Mouse (Mus musculus): ENCODE measurements around the gene Auts2. TPM values are rescaled to one million over a fixed set of nuclear protein-coding genes. Genes with fewer than 3 reads are reported as not detected.

Auts2 gene
- polyA plus RNA-seq, 1 experiment from 2014 or later = 4.4 TPM

DNA sequence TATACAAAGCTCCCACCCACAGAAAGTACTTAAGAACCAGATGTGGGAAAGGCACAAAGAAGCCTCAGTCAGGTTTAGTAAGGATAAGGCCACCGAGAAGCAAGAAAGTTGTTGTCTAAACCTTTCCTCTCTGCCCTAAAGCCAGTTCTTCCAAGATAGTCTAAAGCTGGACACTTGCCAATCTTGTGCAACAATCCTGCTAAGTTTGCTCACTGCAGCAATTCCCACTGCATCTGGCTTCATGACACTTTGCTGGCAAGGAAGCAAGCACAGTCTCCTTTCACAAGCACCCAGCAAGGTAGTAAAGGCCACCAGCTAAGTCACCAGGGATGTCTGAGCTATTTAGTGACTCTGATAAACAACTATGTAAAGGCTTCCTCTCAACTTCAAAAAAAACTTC, 106.2 kb downstream of the Auts2 start:
- no peak for TF ChIP-seq EP300 (IDR thresholded peaks at IDR 0.05)
- TF ChIP-seq CTCF (IDR thresholded peaks at IDR 0.05) = no peak
- Histone ChIP-seq H3K4me1 (ENCODE audit: insufficient read depth, low read depth, low read length) (peaks cover 7% of the 10 kb centered on the region; the same call in 1 of the 2 replicates), H3K9ac (replicated peaks; ENCODE audit: low read depth) (no peak overlapping the region), H3K4me3 (ENCODE audit: low read depth, low read length) (no peak overlapping the region), H3K27ac (ENCODE audit: low read length) (no peak overlapping the region), H3K36me3 (ENCODE audit: insufficient read depth, low read length) (no peaks in the 10 kb centered on the region), H3K4me2 (replicated peaks; ENCODE audit: low read depth, low read length) (no peak overlapping the region), H3K27me3 (replicated peaks; ENCODE audit: insufficient read depth, low read length) (no peaks in the 10 kb centered on the region), H3K9me3 (ENCODE audit: low read length) (no peaks in the 10 kb centered on the region)
- WGBS = 5% methylated on average over 1 of the region's 1 CpGs
- peak; percentile 40; the same call in 1 of the 2 replicates for ATAC-seq
- DNase-seq (ENCODE audit: low spot score) = peak; percentile 90

- DNase-seq (ENCODE audit: low spot score) (no peak), ATAC-seq (no peak)
- 97% methylated on average over 2 of the region's 2 CpGs for WGBS
- no peak overlapping the region for H3K4me2 ChIP-seq (replicated peaks; ENCODE audit: low read depth, low read length)
- no peak overlapping the region for H3K27ac ChIP-seq (ENCODE audit: low read length)
- H3K9me3 ChIP-seq (ENCODE audit: low read length) = no peaks in the 10 kb centered on the region
- no peak overlapping the region for H3K4me3 ChIP-seq (ENCODE audit: low read depth, low read length)
- peaks cover 7% of the 10 kb centered on the region; the same call in 1 of the 2 replicates for H3K4me1 ChIP-seq (ENCODE audit: insufficient read depth, low read depth, low read length)
- no peaks in the 10 kb centered on the region for H3K27me3 ChIP-seq (replicated peaks; ENCODE audit: insufficient read depth, low read length)
- no peaks in the 10 kb centered on the region for H3K36me3 ChIP-seq (ENCODE audit: insufficient read depth, low read length)
- no peak for TF ChIP-seq EP300 (IDR thresholded peaks at IDR 0.05)
- TF ChIP-seq CTCF (IDR thresholded peaks at IDR 0.05) = no peak
- no peak overlapping the region for H3K9ac ChIP-seq (replicated peaks; ENCODE audit: low read depth)
These were observed 106.7 kb downstream of the Auts2 start for GRCm38 (mm10) chr5:132436473-132436872.

DNA sequence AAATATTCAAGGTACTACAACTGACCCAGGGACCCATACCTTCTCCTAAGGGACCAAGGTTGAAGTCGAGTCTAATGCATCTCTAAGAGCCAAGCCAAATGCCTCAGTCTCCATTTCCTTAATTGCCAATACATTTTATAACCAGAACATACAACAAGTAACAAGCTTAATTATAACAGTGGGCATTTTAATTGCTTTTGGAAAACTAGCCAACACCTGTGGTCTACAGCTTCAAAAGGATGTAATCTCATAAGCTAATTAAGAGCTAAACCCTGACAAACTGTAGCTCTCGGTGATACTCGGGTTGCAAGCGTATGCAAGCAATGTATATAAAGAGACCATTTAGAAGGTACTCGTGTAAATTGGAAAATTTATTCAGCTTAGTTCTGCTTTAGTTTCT, 107.7 kb downstream of the Auts2 start:
- no peak overlapping the region for H3K27ac ChIP-seq (ENCODE audit: low read length)
- no peak for ATAC-seq
- H3K4me1 ChIP-seq (ENCODE audit: insufficient read depth, low read depth, low read length) = peaks cover 7% of the 10 kb centered on the region; the same call in 1 of the 2 replicates
- no peaks in the 10 kb centered on the region for H3K9me3 ChIP-seq (ENCODE audit: low read length)
- no peaks in the 10 kb centered on the region for H3K27me3 ChIP-seq (replicated peaks; ENCODE audit: insufficient read depth, low read length)
- H3K4me2 ChIP-seq (replicated peaks; ENCODE audit: low read depth, low read length) = no peak overlapping the region
- TF ChIP-seq CTCF (IDR thresholded peaks at IDR 0.05) = no peak
- no peak for TF ChIP-seq EP300 (IDR thresholded peaks at IDR 0.05)
- WGBS = 89% methylated on average over 5 of the region's 5 CpGs
- H3K4me3 ChIP-seq (ENCODE audit: low read depth, low read length) = no peak overlapping the region
- H3K36me3 ChIP-seq (ENCODE audit: insufficient read depth, low read length) = no peaks in the 10 kb centered on the region
- no peak overlapping the region for H3K9ac ChIP-seq (replicated peaks; ENCODE audit: low read depth)
- no peak for DNase-seq (ENCODE audit: low spot score)

- peaks cover 7% of the 10 kb centered on the region; the same call in 1 of the 2 replicates for H3K4me1 ChIP-seq (ENCODE audit: insufficient read depth, low read depth, low read length)
- H3K9me3 ChIP-seq (ENCODE audit: low read length) = no peaks in the 10 kb centered on the region
- no peak overlapping the region for H3K9ac ChIP-seq (replicated peaks; ENCODE audit: low read depth)
- no peak overlapping the region for H3K4me2 ChIP-seq (replicated peaks; ENCODE audit: low read depth, low read length)
- H3K27ac ChIP-seq (ENCODE audit: low read length) = no peak overlapping the region
- H3K27me3 ChIP-seq (replicated peaks; ENCODE audit: insufficient read depth, low read length) = no peaks in the 10 kb centered on the region
- WGBS = 78% methylated on average over 6 of the region's 6 CpGs
- DNase-seq (ENCODE audit: low spot score) (no peak), ATAC-seq (no peak)
- no peak overlapping the region for H3K4me3 ChIP-seq (ENCODE audit: low read depth, low read length)
- no peak for TF ChIP-seq CTCF (IDR thresholded peaks at IDR 0.05)
- no peak for TF ChIP-seq EP300 (IDR thresholded peaks at IDR 0.05)
- H3K36me3 ChIP-seq (ENCODE audit: insufficient read depth, low read length) = no peaks in the 10 kb centered on the region
These were observed 109.6 kb downstream of the Auts2 start for GRCm38 (mm10) chr5:132433377-132434115.

DNA sequence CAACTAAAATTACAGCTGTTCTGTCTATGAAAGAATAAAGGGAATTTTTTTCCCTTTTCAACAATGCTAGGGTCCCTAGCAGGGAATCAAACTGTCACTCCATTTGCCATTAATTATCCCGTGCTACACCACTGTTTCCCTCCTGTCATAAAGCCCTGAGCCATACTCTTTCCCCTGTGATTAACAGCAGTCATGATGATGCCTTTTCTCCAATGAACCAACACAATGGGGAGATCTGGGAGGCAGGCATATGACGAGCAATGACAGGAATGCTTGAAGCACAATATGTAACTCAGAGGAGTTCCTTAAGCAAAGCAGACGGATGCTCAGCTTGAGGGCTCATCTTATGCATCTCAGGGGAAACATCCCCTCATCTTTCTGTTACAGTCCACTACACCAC, 113.8 kb downstream of the Auts2 start:
- no peak for ATAC-seq
- H3K4me3 ChIP-seq (ENCODE audit: low read depth, low read length) = no peak overlapping the region
- no peak overlapping the region for H3K27ac ChIP-seq (ENCODE audit: low read length)
- no peaks in the 10 kb centered on the region for H3K36me3 ChIP-seq (ENCODE audit: insufficient read depth, low read length)
- WGBS = 80% methylated on average over 3 of the region's 3 CpGs
- TF ChIP-seq CTCF (IDR thresholded peaks at IDR 0.05) = no peak
- TF ChIP-seq EP300 (IDR thresholded peaks at IDR 0.05) = no peak
- DNase-seq (ENCODE audit: low spot score) = no peak
- H3K4me2 ChIP-seq (replicated peaks; ENCODE audit: low read depth, low read length) = no peak overlapping the region
- no peak overlapping the region for H3K9ac ChIP-seq (replicated peaks; ENCODE audit: low read depth)
- H3K9me3 ChIP-seq (ENCODE audit: low read length) = no peaks in the 10 kb centered on the region
- H3K4me1 ChIP-seq (ENCODE audit: insufficient read depth, low read depth, low read length) = no peaks in the 10 kb centered on the region
- no peaks in the 10 kb centered on the region for H3K27me3 ChIP-seq (replicated peaks; ENCODE audit: insufficient read depth, low read length)

DNA sequence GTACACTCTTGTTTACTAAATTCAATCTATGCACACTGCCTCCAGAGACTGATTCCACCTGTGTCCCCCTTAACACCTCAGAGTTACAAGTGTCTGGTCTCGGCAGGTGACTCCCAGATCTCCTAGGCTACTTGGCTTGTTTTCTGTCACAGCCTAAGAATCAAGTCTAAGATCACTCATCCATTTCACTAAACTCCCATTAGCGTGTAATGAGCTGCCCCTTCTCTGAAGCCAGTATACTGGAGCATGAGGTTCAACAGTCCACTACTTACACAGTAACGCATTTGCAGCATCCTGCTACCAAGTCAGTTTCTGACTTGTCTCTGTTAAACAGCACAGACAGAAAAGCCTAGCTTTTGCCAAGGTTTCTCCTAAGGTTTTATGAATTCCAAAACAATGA, 116.8 kb downstream of the Auts2 start:
- no peak overlapping the region for H3K27ac ChIP-seq (ENCODE audit: low read length)
- TF ChIP-seq CTCF (IDR thresholded peaks at IDR 0.05) = no peak
- no peak for TF ChIP-seq EP300 (IDR thresholded peaks at IDR 0.05)
- no peak for ATAC-seq
- H3K9me3 ChIP-seq (ENCODE audit: low read length) = no peaks in the 10 kb centered on the region
- no peak for DNase-seq (ENCODE audit: low spot score)
- no peak overlapping the region for H3K4me3 ChIP-seq (ENCODE audit: low read depth, low read length)
- H3K9ac ChIP-seq (replicated peaks; ENCODE audit: low read depth) = no peak overlapping the region
- 81% methylated on average over 3 of the region's 3 CpGs for WGBS
- H3K27me3 ChIP-seq (replicated peaks; ENCODE audit: insufficient read depth, low read length) = no peaks in the 10 kb centered on the region
- H3K4me2 ChIP-seq (replicated peaks; ENCODE audit: low read depth, low read length) = no peak overlapping the region
- no peaks in the 10 kb centered on the region for H3K4me1 ChIP-seq (ENCODE audit: insufficient read depth, low read depth, low read length)
- H3K36me3 ChIP-seq (ENCODE audit: insufficient read depth, low read length) = no peaks in the 10 kb centered on the region

Data from lung, postnatal 0 days (tissue).